Mouse (Mus musculus) gastrocnemius, adult 2 months (tissue): ENCODE results near the gene Gm11172. TPM values are rescaled to one million over a fixed set of nuclear protein-coding genes. Genes with fewer than 3 reads are reported as not detected.
A peak's percentile ranks its signal among the peaks of the same experiment; 100 is the strongest.

Source experiments
- DNase-seq: peaks from one replicate; pipeline ENCODE4 v3.0.0; 2022
- H3K27ac ChIP-seq: fragments of 200-600 bp; 2 replicates; pipeline ENCODE4 v1.8.1; 2022; ENCODE audit warnings: mild to moderate bottlenecking
- H3K4me3 ChIP-seq: fragments of 200-600 bp; 2 replicates; pipeline ENCODE4 v1.8.1; 2022; ENCODE audit warnings: mild to moderate bottlenecking, moderate library complexity
- CTCF ChIP-seq: fragments of 200-600 bp; IDR thresholded peaks from 2 replicates; pipeline ENCODE4 v1.8.1; 2022; ENCODE audit warnings: antibody characterized with exemption, mild to moderate bottlenecking, moderate library complexity
- intact Hi-C: fragments of 180-260 bp; cut with DNase I; formaldehyde crosslinking; loops from one replicate; pipeline ENCODE4 v1.15.1; 2025
- total RNA-seq, 2 experiments: library from RNA; stranded (reverse); gene quantifications; 2 replicates each; pipeline ENCODE4 v1.2.3; 2021

Gene Gm11172
- total RNA-seq, 2 experiments from 2014 or later: not detected

GRCm38 (mm10) chr16:10824536-10824935 is 11.8 kb downstream of the Gm11172 start:
- intact Hi-C loops: no loop called here

GRCm38 (mm10) chr16:10825840-10826239 is 13.1 kb downstream of the Gm11172 start:
- Histone ChIP-seq H3K4me3 (no peak overlapping the region), H3K27ac (no peak overlapping the region)
- TF ChIP-seq CTCF: no peak
- intact Hi-C loops: no loop called here
- no peak for DNase-seq

More at GRCm38 (mm10) chr16:10824536-10824935, 11.8 kb downstream of the Gm11172 start:
- no peak for TF ChIP-seq CTCF
- DNase-seq: no peak
- no peak overlapping the region for H3K27ac ChIP-seq
- no peak overlapping the region for H3K4me3 ChIP-seq

- no peak for TF ChIP-seq CTCF
- intact Hi-C loops: no loop called here
Measured at GRCm38 (mm10) chr16:10827269-10827668, 14.6 kb downstream of the Gm11172 start.

GRCm38 (mm10) chr16:10827766-10828460 is 15.2 kb downstream of the Gm11172 start:
- DNase-seq: no peak
- Histone ChIP-seq H3K27ac (no peak overlapping the region), H3K4me3 (no peak overlapping the region)
- no peak for TF ChIP-seq CTCF
- intact Hi-C loops: no loop called here

More at GRCm38 (mm10) chr16:10827269-10827668, 14.6 kb downstream of the Gm11172 start:
- Histone ChIP-seq H3K27ac (no peak overlapping the region), H3K4me3 (no peak overlapping the region)
- no peak for DNase-seq

- H3K27ac ChIP-seq: no peak overlapping the region
- TF ChIP-seq CTCF: no peak
- no peak for DNase-seq
- intact Hi-C loops: no loop called here
- H3K4me3 ChIP-seq: no peak overlapping the region
Measured at GRCm38 (mm10) chr16:10828461-10828805, 15.7 kb downstream of the Gm11172 start.

- peak overlapping the region; percentile 91 for H3K4me3 ChIP-seq
- H3K27ac ChIP-seq: peak overlapping the region; percentile 79
- intact Hi-C loops: no loop called here
- TF ChIP-seq CTCF: no peak
- no peak for DNase-seq
Measured at GRCm38 (mm10) chr16:10834542-10834910, 21.8 kb downstream of the Gm11172 start.

- TF ChIP-seq CTCF: no peak; the same call in 1 of the 2 replicates
- Histone ChIP-seq H3K27ac (peak within 1 kb of the TSS; percentile 79), H3K4me3 (peak within 1 kb of the TSS; percentile 91)
- intact Hi-C loops: no loop called here
- DNase-seq: peak; percentile 94
Measured at GRCm38 (mm10) chr16:10834911-10835587, 22.3 kb downstream of the Gm11172 start, which contains the start of gene Rmi2. Rmi2 (plus strand) TSS chr16:10835059.

GRCm38 (mm10) chr16:10836388-10836787 is 23.7 kb downstream of the Gm11172 start:
- H3K27ac ChIP-seq: no peak overlapping the region
- intact Hi-C loops: no loop called here
- no peak for TF ChIP-seq CTCF
- DNase-seq: no peak
- H3K4me3 ChIP-seq: no peak overlapping the region

GRCm38 (mm10) chr16:10837250-10837649 is 24.5 kb downstream of the Gm11172 start:
- H3K4me3 ChIP-seq: no peak overlapping the region
- intact Hi-C loops: no loop called here
- no peak overlapping the region; the same call in 1 of the 2 replicates for H3K27ac ChIP-seq
- no peak for DNase-seq
- TF ChIP-seq CTCF: no peak

GRCm38 (mm10) chr16:10837903-10838302 is 25.2 kb downstream of the Gm11172 start:
- H3K4me3 ChIP-seq: no peak overlapping the region
- peak overlapping the region; percentile 48; the same call in 1 of the 2 replicates for H3K27ac ChIP-seq
- no peak for DNase-seq
- TF ChIP-seq CTCF: no peak
- intact Hi-C loops: no loop called here

- H3K4me3 ChIP-seq: no peak overlapping the region
- no peak for DNase-seq
- intact Hi-C loops: no loop called here
- TF ChIP-seq CTCF: no peak
- peak overlapping the region; percentile 48; the same call in 1 of the 2 replicates for H3K27ac ChIP-seq
Measured at GRCm38 (mm10) chr16:10838487-10839245, 26.0 kb downstream of the Gm11172 start.

GRCm38 (mm10) chr16:10840018-10840417 is 27.3 kb downstream of the Gm11172 start:
- TF ChIP-seq CTCF: no peak
- H3K27ac ChIP-seq: peak overlapping the region; percentile 80
- DNase-seq: no peak
- H3K4me3 ChIP-seq: no peak overlapping the region
- intact Hi-C loops: no loop called here
